Mouse (Mus musculus) intestine, postnatal 0 days (tissue): ENCODE measurements around the gene Dek. TPM values are rescaled to one million over a fixed set of nuclear protein-coding genes. Genes with fewer than 3 reads are reported as not detected.

Experiments
- ATAC-seq: fragments of 200-750 bp; cut with Nextera tagmentation; 2 replicates; pipeline ENCODE4 v1.8.0; 2017; ENCODE audit warnings: mild to moderate bottlenecking, moderate TSS enrichment, moderate library complexity
- H3K27ac ChIP-seq: fragments of 300-500 bp; sonication (generic); 2 replicates; pipeline ENCODE4 v1.5.1; 2014; ENCODE audit warnings: mild to moderate bottlenecking, low read depth, low read length, moderate library complexity
- H3K27me3 ChIP-seq: fragments of 300-500 bp; sonication (generic); replicated peaks from 2 replicates; pipeline ENCODE4 v1.6.1; 2014; ENCODE audit warnings: low read length, mixed read lengths; ENCODE audit not compliant: control insufficient read depth, insufficient read depth
- H3K36me3 ChIP-seq: fragments of 300-500 bp; sonication (generic); 2 replicates; pipeline ENCODE4 v1.6.1; 2014; ENCODE audit warnings: mild to moderate bottlenecking, moderate library complexity; ENCODE audit not compliant: control insufficient read depth, insufficient read depth
- H3K4me1 ChIP-seq: fragments of 300-500 bp; sonication (generic); replicated peaks from 2 replicates; pipeline ENCODE4 v1.6.1; 2014; ENCODE audit warnings: antibody characterized with exemption, low read length, mixed read lengths; ENCODE audit not compliant: control insufficient read depth, insufficient read depth
- H3K4me2 ChIP-seq: fragments of 300-500 bp; sonication (generic); replicated peaks from 2 replicates; pipeline ENCODE4 v1.6.1; 2014; ENCODE audit warnings: low read depth, mild to moderate bottlenecking, moderate library complexity
- H3K4me3 ChIP-seq: fragments of 300-500 bp; sonication (generic); 2 replicates; pipeline ENCODE4 v1.5.1; 2014; ENCODE audit warnings: low read depth, low read length
- H3K9ac ChIP-seq: fragments of 300-500 bp; sonication (generic); 2 replicates; pipeline ENCODE4 v1.6.1; 2014; ENCODE audit warnings: mild to moderate bottlenecking, low read depth, low read length
- H3K9me3 ChIP-seq: fragments of 300-500 bp; sonication (generic); 2 replicates; pipeline ENCODE4 v1.6.1; 2016; ENCODE audit warnings: mixed run types; ENCODE audit not compliant: control insufficient read depth
- CTCF ChIP-seq: sonication (generic); IDR thresholded peaks from 2 replicates; pipeline ENCODE4 v1.5.1; 2016; ENCODE audit warnings: low read depth, mild to moderate bottlenecking, control low read depth, antibody characterized with exemption, moderate library complexity
- WGBS: fragments of 180-500 bp; shearing (Covaris S2); extraction: QIAGEN DNeasy Blood & Tissue Kit; methylation state at CpG from one replicate; pipeline ENCODE4 v1.1.7; 2014; 5-methylcytosine and 5-hydroxymethylcytosine counted together
- polyA plus RNA-seq: library from polyadenylated mRNA; unstranded; fragments of >200 nt; fragmentation: Nextera tagmentation; extraction: Ambion mirVana; gene quantifications from 2 replicates; pipeline ENCODE4 v1.2.1, GENCODE M21; 2015

The Dek gene
- polyA plus RNA-seq, 1 experiment from 2014 or later = 115 TPM

GRCm38 (mm10) chr13:47043030-47043680 lies 62.8 kb downstream of the Dek start, which contains the start of gene Kdm1b:
TSS of gene Kdm1b (plus strand) at chr13:47043499.
- Histone ChIP-seq H3K4me2 (peak within 1 kb of the TSS; percentile 100), H3K4me1 (no peaks in the 10 kb centered on the region; the same call in 1 of the 2 replicates), H3K27ac (peak within 1 kb of the TSS; percentile 73), H3K9me3 (no peaks in the 10 kb centered on the region), H3K4me3 (peak within 1 kb of the TSS; percentile 94), H3K36me3 (no peaks in the 10 kb centered on the region), H3K9ac (peak within 1 kb of the TSS; percentile 76), H3K27me3 (no peaks in the 10 kb centered on the region)
- TF ChIP-seq CTCF = no peak
- WGBS = under 1% methylated on average over 48 of the region's 48 CpGs
- ATAC-seq = peak; percentile 96

- Histone ChIP-seq H3K4me3 (peak overlapping the region; percentile 94), H3K9me3 (no peaks in the 10 kb centered on the region), H3K9ac (peak overlapping the region; percentile 45; the same call in 1 of the 2 replicates), H3K4me1 (no peaks in the 10 kb centered on the region; the same call in 1 of the 2 replicates), H3K4me2 (peak overlapping the region; percentile 79), H3K36me3 (no peaks in the 10 kb centered on the region), H3K27ac (peak overlapping the region; percentile 73; the same call in 1 of the 2 replicates), H3K27me3 (no peaks in the 10 kb centered on the region)
- peak; percentile 43 for TF ChIP-seq CTCF
- 15% methylated on average over 8 of the region's 8 CpGs for WGBS
- no peak for ATAC-seq
These were observed 63.9 kb downstream of the Dek start for GRCm38 (mm10) chr13:47042024-47042633.

- TF ChIP-seq CTCF = no peak
- Histone ChIP-seq H3K36me3 (no peaks in the 10 kb centered on the region), H3K4me2 (no peak overlapping the region), H3K9me3 (no peaks in the 10 kb centered on the region), H3K4me1 (no peaks in the 10 kb centered on the region; the same call in 1 of the 2 replicates), H3K9ac (no peak overlapping the region), H3K27me3 (no peaks in the 10 kb centered on the region), H3K4me3 (no peak overlapping the region), H3K27ac (no peak overlapping the region)
- ATAC-seq = no peak
- 70% methylated on average over 5 of the region's 5 CpGs for WGBS
These were observed 65.9 kb downstream of the Dek start for GRCm38 (mm10) chr13:47040061-47040460.

- Histone ChIP-seq H3K9me3 (no peaks in the 10 kb centered on the region), H3K9ac (no peak overlapping the region), H3K4me1 (no peaks in the 10 kb centered on the region; the same call in 1 of the 2 replicates), H3K27me3 (no peaks in the 10 kb centered on the region), H3K36me3 (peaks cover 4% of the 10 kb centered on the region), H3K27ac (no peak overlapping the region), H3K4me3 (no peak overlapping the region), H3K4me2 (no peak overlapping the region)
- 93% methylated on average over 6 of the region's 6 CpGs for WGBS
- TF ChIP-seq CTCF = no peak
- no peak for ATAC-seq
These were observed 68.1 kb downstream of the Dek start for GRCm38 (mm10) chr13:47037946-47038345.

Other genes starting within 250 kb of the Dek start
- gene Kif13a, start 176.3 kb downstream of the Dek start, polyA plus RNA-seq = 11.3 and 12.3 TPM in 2 replicates
- gene Nhlrc1, start 91.4 kb downstream of the Dek start, polyA plus RNA-seq = 2.1 and 2.4 TPM in 2 replicates
- gene Kdm1b, start 62.7 kb downstream of the Dek start, polyA plus RNA-seq = 6.7 and 7.2 TPM in 2 replicates
- gene Tpmt, start 61.5 kb downstream of the Dek start, polyA plus RNA-seq = 21.6 and 21.9 TPM in 2 replicates
- gene Rnf144b, start 16.5 kb upstream of the Dek start, polyA plus RNA-seq = 1.7 and 2.0 TPM in 2 replicates